Mouse (Mus musculus): ENCODE measurements around the gene Bad. TPM values are rescaled to one million over a fixed set of nuclear protein-coding genes. Genes with fewer than 3 reads are reported as not detected.
"Not testable (repeated sequence)": the region's sequence is repeated elsewhere in the genome, so short reads cannot be mapped to it uniquely, and the experiment has no call there.

The Bad gene
- polyA plus RNA-seq, 1 experiment from 2014 or later, result 79.0 TPM

- no peak for TF ChIP-seq CTCF (IDR thresholded peaks at IDR 0.05; ENCODE audit: low read depth)
- no peak for TF ChIP-seq EP300 (optimal IDR thresholded peaks at IDR 0.05)
- Histone ChIP-seq H3K9me3 (ENCODE audit: control insufficient read depth, low read length) (no peaks in the 10 kb centered on the region), H3K4me1 (replicated peaks; ENCODE audit: control insufficient read depth, insufficient read depth) (peaks cover 2% of the 10 kb centered on the region; the same call in 1 of the 2 replicates), H3K36me3 (ENCODE audit: control insufficient read depth, insufficient read depth, low read length) (no peaks in the 10 kb centered on the region), H3K9ac (ENCODE audit: low read length) (peak within 1 kb of the TSS; percentile 83), H3K27ac (replicated peaks) (peak within 1 kb of the TSS; percentile 88), H3K4me3 (ENCODE audit: low read depth, low read length) (peak within 1 kb of the TSS; percentile 74), H3K27me3 (ENCODE audit: control insufficient read depth, insufficient read depth, low read length) (no peaks in the 10 kb centered on the region), H3K4me2 (replicated peaks; ENCODE audit: low read depth) (peak within 1 kb of the TSS; percentile 94)
- ATAC-seq (ENCODE audit: low FRiP score, low TSS enrichment) (peak; percentile 49), DNase-seq (ENCODE audit: low spot score) (peak; percentile 68)
- WGBS, result under 1% methylated on average over 67 of the region's 85 CpGs
Measured at GRCm38 (mm10) chr19:6987061-6987903, 45.6 kb downstream of the Bad start, which contains the start of gene Vegfb. Vegfb (minus strand) TSS chr19:6987651.

GRCm38 (mm10) chr19:6987904-6988285 is 46.2 kb downstream of the Bad start:
- H3K27ac ChIP-seq (replicated peaks), result peak overlapping the region; percentile 88
- no peak for TF ChIP-seq CTCF (IDR thresholded peaks at IDR 0.05; ENCODE audit: low read depth)
- no peak for TF ChIP-seq EP300 (optimal IDR thresholded peaks at IDR 0.05)
- peak overlapping the region; percentile 94 for H3K4me2 ChIP-seq (replicated peaks; ENCODE audit: low read depth)
- H3K4me1 ChIP-seq (replicated peaks; ENCODE audit: control insufficient read depth, insufficient read depth), result peaks cover 4% of the 10 kb centered on the region
- 5% methylated on average over 8 of the region's 8 CpGs for WGBS
- no peaks in the 10 kb centered on the region for H3K27me3 ChIP-seq (ENCODE audit: control insufficient read depth, insufficient read depth, low read length)
- H3K36me3 ChIP-seq (ENCODE audit: control insufficient read depth, insufficient read depth, low read length), result no peaks in the 10 kb centered on the region
- DNase-seq (ENCODE audit: low spot score) (no peak), ATAC-seq (ENCODE audit: low FRiP score, low TSS enrichment) (no peak)
- peak overlapping the region; percentile 74 for H3K4me3 ChIP-seq (ENCODE audit: low read depth, low read length)
- peak overlapping the region; percentile 83 for H3K9ac ChIP-seq (ENCODE audit: low read length)
- H3K9me3 ChIP-seq (ENCODE audit: control insufficient read depth, low read length), result no peaks in the 10 kb centered on the region

DNA sequence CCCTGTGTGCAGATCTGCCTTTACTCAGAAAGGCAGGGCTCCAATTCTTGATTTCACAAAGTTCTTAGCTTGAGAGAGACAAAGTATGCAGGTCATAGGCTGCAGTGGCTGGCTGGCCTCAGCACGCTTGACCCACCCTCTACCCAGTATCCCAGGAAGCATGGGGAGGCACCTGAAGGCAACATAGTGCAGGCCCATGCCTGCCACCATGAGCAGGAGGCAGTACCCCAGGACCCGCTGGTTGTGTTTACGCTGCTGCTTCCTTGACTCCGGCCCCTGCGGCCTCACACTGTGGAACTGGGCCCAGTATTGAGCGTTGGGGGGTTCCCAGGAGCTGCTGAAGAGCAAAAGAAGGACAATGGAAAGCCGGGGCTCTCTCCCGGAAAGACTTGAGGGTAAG is 47.6 kb downstream of the Bad start:
- DNase-seq (ENCODE audit: low spot score) (no peak), ATAC-seq (ENCODE audit: low FRiP score, low TSS enrichment) (no peak)
- no peaks in the 10 kb centered on the region for H3K27me3 ChIP-seq (ENCODE audit: control insufficient read depth, insufficient read depth, low read length)
- no peak overlapping the region for H3K27ac ChIP-seq (replicated peaks)
- no peaks in the 10 kb centered on the region for H3K9me3 ChIP-seq (ENCODE audit: control insufficient read depth, low read length)
- H3K9ac ChIP-seq (ENCODE audit: low read length), result no peak overlapping the region
- 74% methylated on average over 8 of the region's 8 CpGs for WGBS
- TF ChIP-seq EP300 (optimal IDR thresholded peaks at IDR 0.05), result no peak
- TF ChIP-seq CTCF (IDR thresholded peaks at IDR 0.05; ENCODE audit: low read depth), result no peak
- no peak overlapping the region for H3K4me2 ChIP-seq (replicated peaks; ENCODE audit: low read depth)
- no peaks in the 10 kb centered on the region for H3K36me3 ChIP-seq (ENCODE audit: control insufficient read depth, insufficient read depth, low read length)
- no peak overlapping the region for H3K4me3 ChIP-seq (ENCODE audit: low read depth, low read length)
- peaks cover 7% of the 10 kb centered on the region for H3K4me1 ChIP-seq (replicated peaks; ENCODE audit: control insufficient read depth, insufficient read depth)

- Histone ChIP-seq H3K27ac (replicated peaks) (no peak overlapping the region), H3K9me3 (ENCODE audit: control insufficient read depth, low read length) (no peaks in the 10 kb centered on the region), H3K9ac (ENCODE audit: low read length) (no peak overlapping the region), H3K36me3 (ENCODE audit: control insufficient read depth, insufficient read depth, low read length) (no peaks in the 10 kb centered on the region), H3K27me3 (ENCODE audit: control insufficient read depth, insufficient read depth, low read length) (no peaks in the 10 kb centered on the region), H3K4me3 (ENCODE audit: low read depth, low read length) (no peak overlapping the region), H3K4me1 (replicated peaks; ENCODE audit: control insufficient read depth, insufficient read depth) (peaks cover 14% of the 10 kb centered on the region), H3K4me2 (replicated peaks; ENCODE audit: low read depth) (no peak overlapping the region)
- ATAC-seq (ENCODE audit: low FRiP score, low TSS enrichment) (no peak), DNase-seq (ENCODE audit: low spot score) (no peak)
- WGBS, result 73% methylated on average over 6 of the region's 6 CpGs
- TF ChIP-seq EP300 (optimal IDR thresholded peaks at IDR 0.05) (no peak), CTCF (IDR thresholded peaks at IDR 0.05; ENCODE audit: low read depth) (no peak)
Measured at GRCm38 (mm10) chr19:6990712-6991111, 49.1 kb downstream of the Bad start.

GRCm38 (mm10) chr19:6991166-6991565 is 49.5 kb downstream of the Bad start:
- H3K9me3 ChIP-seq (ENCODE audit: control insufficient read depth, low read length); H3K9ac ChIP-seq (ENCODE audit: low read length); H3K27ac ChIP-seq (replicated peaks); DNase-seq (ENCODE audit: low spot score); ATAC-seq (ENCODE audit: low FRiP score, low TSS enrichment); H3K36me3 ChIP-seq (ENCODE audit: control insufficient read depth, insufficient read depth, low read length); H3K27me3 ChIP-seq (ENCODE audit: control insufficient read depth, insufficient read depth, low read length); H3K4me3 ChIP-seq (ENCODE audit: low read depth, low read length); H3K4me2 ChIP-seq (replicated peaks; ENCODE audit: low read depth): not testable (repeated sequence)
- 84% methylated on average over 6 of the region's 6 CpGs for WGBS
- peaks cover 14% of the 10 kb centered on the region for H3K4me1 ChIP-seq (replicated peaks; ENCODE audit: control insufficient read depth, insufficient read depth)
